Mouse (Mus musculus) splenic B cell, adult 2 months (primary cell): ENCODE results near the gene Mrps10.
A peak's percentile ranks its signal among the peaks of the same experiment; 100 is the strongest.
"Not testable (repeated sequence)": the region's sequence is repeated elsewhere in the genome, so short reads cannot be mapped to it uniquely, and the experiment has no call there.

ENCODE experiments used
- DNase-seq: peaks from one replicate; pipeline ENCODE4 v3.0.0-alpha.2; 2011; ENCODE audit warnings: low read depth, low spot score
- H3K27me3 ChIP-seq: 2 replicates; pipeline ENCODE4 v1.6.1; 2012; ENCODE audit warnings: mild to moderate bottlenecking, low read length, moderate library complexity, mixed read lengths; ENCODE audit not compliant: control insufficient read depth, poor library complexity, insufficient read depth, severe bottlenecking
- H3K36me3 ChIP-seq: 2 replicates; pipeline ENCODE4 v1.6.1; 2012; ENCODE audit warnings: mild to moderate bottlenecking, low read length, moderate library complexity, mixed read lengths; ENCODE audit not compliant: control insufficient read depth, poor library complexity, insufficient read depth, severe bottlenecking

Mrps10 gene

DNA sequence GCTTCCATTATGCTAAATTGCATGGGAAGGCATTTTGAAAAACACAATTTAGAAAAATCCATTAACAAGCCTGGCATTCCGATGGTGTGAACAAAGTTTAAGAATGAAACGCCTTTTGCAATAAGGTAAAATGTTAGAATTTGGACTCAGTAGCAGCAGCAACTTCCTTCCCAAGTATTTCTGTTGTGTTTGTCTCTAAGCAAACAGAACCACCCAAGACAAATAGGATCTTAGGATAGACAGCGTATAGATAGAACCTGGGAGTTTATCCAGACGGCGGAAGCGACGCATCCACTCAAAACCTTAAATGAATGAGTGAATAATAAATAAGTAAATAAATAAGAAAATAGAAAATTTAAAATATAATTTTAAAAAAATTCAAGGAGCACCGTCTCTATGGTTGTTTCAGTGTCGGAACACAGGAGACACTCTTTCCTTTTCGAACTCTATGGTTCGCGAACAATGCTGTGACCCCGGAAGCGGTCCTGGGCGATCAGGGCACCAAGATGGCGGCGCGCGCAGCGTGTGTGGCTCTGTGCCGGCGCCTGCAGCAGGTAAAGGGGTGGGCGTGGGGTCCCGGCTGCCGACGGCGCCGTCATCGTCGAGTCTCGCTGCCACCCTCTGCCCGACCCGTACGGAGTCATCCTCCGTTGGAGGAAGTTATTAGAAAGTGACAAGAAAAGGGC, at the start of gene Mrps10:
Mrps10 (plus strand) TSS at position 487 of the 686 bp plus-strand sequence.
- peak; percentile 94 for DNase-seq
- no peaks in the 10 kb centered on the region; the same call in 1 of the 2 replicates for H3K36me3 ChIP-seq
- H3K27me3 ChIP-seq: no peaks in the 10 kb centered on the region

DNA sequence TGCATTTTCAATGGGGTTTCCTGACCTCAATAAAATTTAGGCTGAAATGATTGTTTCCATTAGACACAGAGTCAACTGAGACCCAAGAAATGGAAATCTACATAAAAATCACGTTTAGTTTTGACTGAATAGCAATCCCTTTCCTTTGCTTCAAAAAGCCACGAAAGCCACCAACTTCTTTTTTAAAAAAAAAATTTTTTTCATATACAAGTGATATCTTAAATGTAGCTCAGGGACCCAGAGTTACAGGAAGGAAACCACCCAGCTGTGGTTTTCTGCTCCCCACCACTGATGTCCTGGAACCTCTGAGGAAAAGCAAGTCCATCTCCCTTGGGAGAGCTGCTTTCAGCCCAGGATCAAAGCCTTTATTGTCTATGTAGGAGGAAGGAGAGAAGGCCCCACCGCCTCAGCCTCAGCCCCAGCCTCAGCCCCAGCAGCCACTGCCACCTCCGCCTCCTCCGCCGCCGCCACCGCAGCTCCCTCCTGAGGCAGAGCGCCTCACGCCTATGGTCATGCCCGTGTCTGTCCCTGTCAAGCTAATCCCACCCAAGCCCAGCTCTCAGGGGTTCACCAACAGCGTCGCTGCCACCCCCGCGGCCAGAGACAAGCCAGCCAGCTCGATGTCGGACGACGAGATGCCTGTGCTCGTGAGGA, 49.6 kb upstream of the Mrps10 start:
- no peak for DNase-seq
- no peaks in the 10 kb centered on the region for H3K27me3 ChIP-seq

DNA sequence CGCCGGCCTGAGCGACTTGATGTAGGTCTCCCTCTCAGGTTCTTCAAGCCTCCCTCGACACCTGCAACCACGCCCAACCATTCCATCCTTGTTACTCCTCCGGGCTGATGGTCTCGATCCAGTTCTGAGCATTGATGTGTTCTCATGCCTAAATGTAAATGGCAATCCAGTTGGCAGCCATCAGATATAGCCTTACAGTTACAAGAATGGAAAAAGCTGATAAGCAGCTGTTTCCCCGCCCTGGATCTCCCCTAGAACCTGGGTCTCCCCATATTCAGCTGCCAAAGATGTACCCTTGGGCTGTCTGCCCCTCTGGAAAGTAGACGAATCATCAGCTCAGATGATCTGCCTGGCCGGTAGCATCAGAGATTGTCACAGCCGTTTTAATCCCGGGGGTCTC, 48.9 kb upstream of the Mrps10 start:
- Histone ChIP-seq H3K36me3 (no peaks in the 10 kb centered on the region), H3K27me3 (no peaks in the 10 kb centered on the region)
- no peak for DNase-seq

More for the DNA sequence above, 49.6 kb upstream of the Mrps10 start:
- no peaks in the 10 kb centered on the region for H3K36me3 ChIP-seq

DNA sequence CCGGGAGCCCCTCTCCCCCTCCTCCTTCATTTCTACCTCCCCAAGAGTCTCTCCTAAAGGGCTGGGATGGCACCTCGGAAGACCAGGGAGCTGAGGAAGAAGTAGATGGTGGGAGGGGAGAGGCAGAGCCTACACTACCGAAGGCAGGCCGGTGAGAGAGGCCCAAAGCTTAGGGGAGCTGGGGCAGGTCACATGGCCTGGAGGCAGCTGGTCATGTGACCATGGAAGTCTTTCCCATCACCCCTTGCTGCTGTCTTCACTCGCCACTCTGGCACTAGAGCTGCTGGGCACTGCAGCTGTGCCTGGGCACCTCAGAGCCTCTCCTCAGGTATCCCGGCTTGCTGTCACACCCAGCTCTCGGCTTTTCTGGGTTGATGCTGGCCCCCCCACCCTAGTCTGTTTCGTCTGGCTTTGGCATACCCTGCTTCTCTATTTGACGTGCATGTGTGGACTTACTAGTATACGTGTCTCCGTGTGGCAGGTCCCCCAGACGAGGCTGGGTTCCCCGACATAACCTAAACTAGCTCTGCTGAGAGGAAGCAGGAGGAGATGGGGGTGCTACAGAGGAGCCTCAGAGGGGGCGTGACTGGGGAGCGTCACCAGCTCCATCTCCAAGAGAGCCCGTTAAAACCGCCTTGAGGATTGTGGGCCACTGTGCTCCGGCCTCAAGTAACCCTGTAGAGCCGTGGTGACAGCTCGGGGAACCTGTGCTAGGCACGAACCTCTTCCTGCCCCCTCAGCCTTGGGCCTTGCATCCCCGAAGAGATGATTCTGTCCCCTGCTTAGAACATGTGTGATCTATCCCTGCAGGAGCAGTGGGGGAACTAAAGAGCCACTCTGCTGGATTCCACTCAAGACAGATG, 46.3 kb upstream of the Mrps10 start:
- H3K27me3 ChIP-seq: no peaks in the 10 kb centered on the region

DNA sequence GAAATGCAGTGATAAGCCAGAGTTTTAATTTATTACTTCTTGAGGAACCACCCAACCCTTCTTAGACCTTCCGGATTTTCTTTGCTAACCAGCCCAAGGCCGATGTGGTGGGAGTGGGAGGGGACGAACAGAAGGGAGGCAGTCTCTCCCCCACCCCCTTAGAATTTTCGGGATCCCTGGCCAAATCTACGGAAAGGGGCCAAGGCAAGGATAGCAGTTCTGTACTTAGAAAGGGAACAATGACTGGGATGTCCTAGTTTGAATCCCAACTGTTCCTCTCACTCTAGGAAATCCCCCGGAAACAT, 45.7 kb upstream of the Mrps10 start:
- H3K36me3 ChIP-seq: no peaks in the 10 kb centered on the region
- H3K27me3 ChIP-seq: no peaks in the 10 kb centered on the region
- DNase-seq: no peak

More for the DNA sequence above, 46.3 kb upstream of the Mrps10 start:
- H3K36me3 ChIP-seq: no peaks in the 10 kb centered on the region
- DNase-seq: no peak

DNA sequence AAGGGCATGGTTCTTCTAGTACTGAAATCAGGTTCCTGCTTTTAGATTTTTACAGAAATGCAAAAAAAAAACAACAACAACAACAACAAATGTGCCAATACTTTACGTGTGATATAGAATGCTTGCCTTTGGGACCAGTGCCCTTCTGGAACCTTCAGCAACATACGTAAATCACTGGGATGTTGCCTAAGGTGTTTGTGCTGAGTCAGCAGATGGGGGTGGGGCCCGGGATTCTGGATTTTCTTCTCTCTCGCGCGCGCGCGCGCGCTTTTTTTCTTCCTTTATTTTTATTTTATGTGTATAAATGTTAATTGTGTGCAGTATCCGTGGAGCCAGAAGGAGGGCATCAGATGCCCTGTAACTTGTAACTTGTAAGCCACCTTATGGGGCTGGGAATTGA, 41.1 kb upstream of the Mrps10 start:
- Histone ChIP-seq H3K36me3 (no peaks in the 10 kb centered on the region), H3K27me3 (no peaks in the 10 kb centered on the region)
- no peak for DNase-seq

DNA sequence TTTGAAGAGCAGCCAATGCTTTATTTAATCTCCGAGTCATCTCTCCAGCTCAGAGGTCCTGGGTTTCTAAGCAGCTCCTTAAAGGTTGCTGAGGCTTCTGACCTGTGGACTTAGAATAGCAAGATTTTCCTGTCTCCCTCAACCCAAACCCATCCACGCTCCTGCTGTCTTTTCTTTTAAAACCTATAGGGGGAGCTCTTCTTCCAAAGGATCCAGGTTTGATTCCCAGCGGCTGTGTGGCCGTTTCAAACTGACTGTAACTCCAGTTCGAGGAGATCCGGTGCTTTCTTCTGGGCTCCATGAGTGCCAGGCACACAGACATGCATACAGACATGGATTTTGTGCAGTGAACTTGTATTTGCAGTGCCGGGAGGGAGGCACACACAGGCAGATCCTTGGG, 40.7 kb upstream of the Mrps10 start:
- Histone ChIP-seq H3K36me3 (no peaks in the 10 kb centered on the region), H3K27me3 (no peaks in the 10 kb centered on the region)
- peak; percentile 5 for DNase-seq

DNA sequence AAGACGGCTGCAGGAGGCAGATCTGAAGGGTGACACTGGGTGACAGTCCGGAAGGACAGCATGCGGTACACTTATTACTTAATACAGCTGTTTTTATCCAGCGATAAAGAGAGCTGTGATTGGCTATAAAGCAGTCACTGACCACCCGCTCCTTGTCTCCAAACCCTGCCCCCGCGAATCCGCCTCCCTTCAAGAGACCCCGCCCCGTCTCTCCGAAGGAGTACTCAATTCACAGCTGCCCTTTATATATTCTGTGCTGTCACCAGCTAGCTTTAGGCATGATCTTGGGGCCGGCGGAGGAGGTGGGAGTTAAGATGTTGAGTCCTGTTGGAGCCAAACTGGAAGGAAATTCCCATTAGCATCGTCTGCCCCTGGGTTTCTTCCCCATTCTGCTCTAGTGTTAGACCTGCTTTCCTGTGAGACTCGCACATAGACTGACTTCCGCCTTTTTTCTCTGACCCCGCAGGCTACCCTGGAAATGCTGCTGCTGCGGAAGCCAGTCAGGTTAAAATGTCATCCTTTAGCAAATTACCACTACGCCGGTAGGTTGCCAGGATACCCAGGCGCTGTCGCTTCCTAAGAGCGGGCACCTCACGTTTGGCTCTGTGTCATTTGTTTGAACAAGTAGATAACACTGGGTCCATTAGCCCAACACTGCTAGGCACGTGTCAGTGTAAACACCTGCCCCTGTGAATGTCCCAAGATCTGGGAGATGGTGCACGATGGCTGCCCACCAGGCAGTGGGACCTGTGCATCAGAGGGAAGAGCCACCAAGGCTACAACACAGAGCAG, 39.9 kb upstream of the Mrps10 start:
- no peaks in the 10 kb centered on the region for H3K27me3 ChIP-seq
- no peak for DNase-seq
- no peaks in the 10 kb centered on the region for H3K36me3 ChIP-seq

DNA sequence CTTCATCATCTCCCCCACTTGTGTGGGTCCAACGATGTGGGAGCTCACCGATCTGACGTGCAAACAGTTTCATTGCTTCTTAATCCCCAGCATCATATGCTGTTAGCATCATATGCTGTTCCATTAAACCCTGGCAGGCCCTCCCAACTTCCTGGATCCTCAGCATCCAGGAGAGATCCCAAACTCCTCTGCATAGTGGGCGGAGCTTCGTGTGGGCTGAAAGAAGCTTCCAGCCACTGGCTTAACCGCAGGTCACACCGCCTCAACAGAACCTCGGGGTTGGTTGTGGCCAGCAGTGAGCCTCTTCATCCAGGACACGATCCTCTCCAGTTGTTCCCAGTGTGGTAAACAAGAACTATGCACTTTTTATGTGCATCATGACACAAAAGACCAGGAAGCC, 38.1 kb upstream of the Mrps10 start:
- Histone ChIP-seq H3K27me3 (no peaks in the 10 kb centered on the region), H3K36me3 (no peaks in the 10 kb centered on the region)
- DNase-seq: no peak

DNA sequence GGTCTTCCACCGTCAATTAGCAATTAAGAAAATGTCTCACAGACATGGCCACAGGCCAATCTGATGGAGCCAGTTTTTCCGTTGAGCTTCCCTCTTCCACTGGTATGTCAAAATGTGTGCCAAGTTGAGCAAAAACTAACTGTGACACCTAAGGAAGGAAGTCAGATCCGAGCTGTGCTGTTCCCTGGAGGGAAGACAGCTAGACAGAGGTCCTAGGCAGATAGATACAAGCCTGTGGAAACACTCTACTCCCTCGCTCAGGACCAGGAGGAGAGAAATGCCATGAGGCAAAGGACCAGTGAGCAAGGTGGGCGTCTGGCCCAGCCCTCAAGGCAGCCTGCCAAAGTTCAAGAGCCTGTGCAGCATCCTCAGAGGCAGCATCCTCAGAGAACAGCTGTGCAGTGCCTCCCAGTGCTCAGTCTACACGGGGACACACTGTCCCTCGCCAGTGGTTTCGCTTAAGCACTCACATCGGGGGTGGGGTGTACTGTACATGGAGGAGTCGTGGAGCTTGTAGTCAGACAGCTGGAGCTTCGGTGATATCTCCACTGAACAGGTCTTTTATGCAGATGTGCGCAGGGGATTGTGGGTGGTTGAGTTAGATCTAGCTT, 36.6 kb upstream of the Mrps10 start:
- Histone ChIP-seq H3K36me3 (no peaks in the 10 kb centered on the region), H3K27me3 (no peaks in the 10 kb centered on the region)
- no peak for DNase-seq

DNA sequence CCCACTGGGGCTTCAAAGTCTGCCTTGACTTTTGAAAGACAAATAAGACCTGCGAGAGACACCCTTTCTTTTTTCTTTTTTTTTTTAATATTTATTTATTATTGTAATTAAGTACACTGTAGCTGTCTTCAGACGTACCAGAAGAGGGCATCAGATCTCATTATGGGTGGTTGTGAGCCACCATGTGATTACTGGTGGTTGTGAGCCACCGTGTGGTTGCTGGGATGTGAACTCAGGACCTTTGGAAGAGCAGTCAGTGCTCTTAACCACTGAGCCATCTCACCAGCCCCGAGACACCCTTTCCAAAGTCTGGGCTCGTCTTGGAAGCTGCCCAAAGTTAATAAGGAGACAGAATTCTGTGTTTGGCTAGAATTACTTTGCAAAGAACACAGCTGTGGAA, 36.0 kb upstream of the Mrps10 start:
- H3K27me3 ChIP-seq, DNase-seq: not testable (repeated sequence)

DNA sequence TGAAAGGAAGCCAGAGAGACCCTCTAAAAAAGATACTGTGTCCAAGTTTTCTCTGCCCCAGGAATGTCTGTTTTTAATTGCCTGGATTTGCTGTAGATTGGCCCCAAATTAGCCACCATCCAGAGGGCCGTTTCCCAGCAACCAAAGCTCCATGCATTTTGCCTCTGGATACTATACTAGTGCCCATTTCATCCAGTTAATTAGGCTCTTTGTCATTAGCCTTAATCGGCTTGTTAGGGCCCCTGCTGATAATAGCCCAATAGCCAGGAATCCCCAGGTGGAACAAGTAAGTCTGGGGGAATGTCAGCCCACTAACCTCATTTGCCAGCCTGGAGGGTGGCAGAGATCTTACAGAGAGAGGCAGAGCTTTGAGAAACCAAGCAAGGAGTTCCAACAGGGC, 35.3 kb upstream of the Mrps10 start:
- Histone ChIP-seq H3K27me3 (no peaks in the 10 kb centered on the region), H3K36me3 (no peaks in the 10 kb centered on the region)
- no peak for DNase-seq

More for the DNA sequence above, 36.0 kb upstream of the Mrps10 start:
- H3K36me3 ChIP-seq: not testable (repeated sequence)

DNA sequence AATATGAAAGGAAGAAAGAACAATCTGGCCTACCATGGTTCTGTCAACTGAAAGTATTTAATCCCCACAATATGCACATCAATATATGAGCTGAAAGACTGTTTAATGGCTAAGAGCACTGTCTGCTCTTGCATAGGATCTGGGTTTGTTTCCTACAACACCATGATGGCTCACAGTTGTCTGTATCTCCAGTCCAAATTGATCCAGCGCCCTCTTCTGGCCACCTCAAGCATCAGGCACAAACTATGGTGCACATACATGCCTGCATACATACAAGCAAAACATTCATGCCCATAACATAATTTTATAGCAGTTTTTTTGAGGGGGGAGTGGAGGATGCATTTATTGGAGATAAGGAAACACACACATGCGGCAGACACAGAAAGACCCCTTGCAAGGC, 25.6 kb upstream of the Mrps10 start:
- H3K36me3 ChIP-seq: no peaks in the 10 kb centered on the region
- DNase-seq: no peak
- no peaks in the 10 kb centered on the region for H3K27me3 ChIP-seq

DNA sequence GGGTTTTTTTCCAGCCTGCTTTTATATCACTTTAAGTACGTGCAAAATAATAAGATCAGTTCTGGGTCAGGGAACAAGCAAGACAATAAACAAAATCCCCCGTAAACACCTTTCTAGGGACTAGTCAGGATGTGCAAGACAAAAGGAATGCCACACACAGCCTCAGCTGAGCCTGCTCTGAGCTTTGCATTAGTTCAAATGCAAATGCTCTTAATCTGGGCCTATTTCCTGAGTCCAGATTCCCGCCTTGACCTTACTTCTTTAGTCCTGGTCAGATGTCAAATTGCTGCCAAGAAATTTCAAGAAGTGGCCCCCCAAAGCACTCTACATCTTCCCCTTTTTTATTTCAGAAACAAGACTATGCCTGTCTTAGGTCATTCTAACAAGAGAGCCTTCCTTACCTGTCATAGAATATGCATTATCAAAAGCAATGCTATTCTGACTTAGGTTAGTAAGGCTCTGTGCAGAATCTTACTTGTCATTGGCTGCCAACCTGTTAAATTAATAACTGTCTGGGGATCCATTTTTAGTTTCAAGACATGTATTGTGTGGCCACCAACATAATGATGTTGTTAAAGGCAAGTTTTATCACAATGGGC, 18.9 kb upstream of the Mrps10 start:
- DNase-seq: no peak
- H3K36me3 ChIP-seq: no peaks in the 10 kb centered on the region

More for the DNA sequence above, 18.9 kb upstream of the Mrps10 start:
- no peaks in the 10 kb centered on the region for H3K27me3 ChIP-seq
